Mouse (Mus musculus) naive thymus-derived CD4-positive, alpha-beta T cell, adult 2 months (primary cell): ENCODE measurements around the gene Slc35f2.
A peak's percentile ranks its signal among the peaks of the same experiment; 100 is the strongest.

ENCODE experiments used
- DNase-seq: peaks from one replicate; pipeline ENCODE4 v3.0.0-alpha.2; 2011; ENCODE audit warnings: low read depth

The Slc35f2 gene

DNA sequence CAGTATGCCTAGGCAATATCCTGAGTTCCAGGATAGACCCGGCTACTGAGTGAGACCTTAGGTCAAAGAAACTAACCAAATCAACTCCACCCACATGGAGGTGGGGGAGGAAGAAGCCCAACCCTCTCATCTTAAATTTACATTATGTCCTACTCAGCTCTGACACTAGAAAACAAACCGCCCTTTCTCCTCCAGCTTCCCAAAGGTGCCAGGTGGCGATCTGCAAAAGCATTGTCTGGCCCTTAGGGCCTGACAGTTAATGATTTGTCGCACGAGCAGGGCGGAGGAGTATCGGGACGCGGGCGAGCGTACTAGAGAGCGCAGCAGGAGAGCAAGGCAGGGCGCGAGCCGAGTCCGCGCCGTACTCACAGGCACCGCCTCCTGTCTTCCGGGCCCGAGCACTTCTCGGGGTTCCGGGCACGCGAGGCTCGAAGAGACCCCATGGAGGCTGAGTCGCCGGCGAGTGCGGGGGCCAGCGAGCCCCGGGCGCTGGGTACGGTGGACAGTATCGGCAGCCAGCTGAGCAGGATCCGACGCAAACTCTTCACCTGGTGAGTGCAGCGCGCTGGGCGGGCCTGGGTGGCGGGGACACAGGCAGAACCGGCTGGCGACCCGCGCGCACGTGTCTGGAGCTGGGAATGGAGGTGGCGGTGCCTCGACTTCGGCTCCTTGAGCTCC lies at the start of gene Slc35f2:
Gene Slc35f2, plus strand, starts transcription at position 195 of the 678 bp plus-strand sequence.
- peak; percentile 61 for DNase-seq

DNA sequence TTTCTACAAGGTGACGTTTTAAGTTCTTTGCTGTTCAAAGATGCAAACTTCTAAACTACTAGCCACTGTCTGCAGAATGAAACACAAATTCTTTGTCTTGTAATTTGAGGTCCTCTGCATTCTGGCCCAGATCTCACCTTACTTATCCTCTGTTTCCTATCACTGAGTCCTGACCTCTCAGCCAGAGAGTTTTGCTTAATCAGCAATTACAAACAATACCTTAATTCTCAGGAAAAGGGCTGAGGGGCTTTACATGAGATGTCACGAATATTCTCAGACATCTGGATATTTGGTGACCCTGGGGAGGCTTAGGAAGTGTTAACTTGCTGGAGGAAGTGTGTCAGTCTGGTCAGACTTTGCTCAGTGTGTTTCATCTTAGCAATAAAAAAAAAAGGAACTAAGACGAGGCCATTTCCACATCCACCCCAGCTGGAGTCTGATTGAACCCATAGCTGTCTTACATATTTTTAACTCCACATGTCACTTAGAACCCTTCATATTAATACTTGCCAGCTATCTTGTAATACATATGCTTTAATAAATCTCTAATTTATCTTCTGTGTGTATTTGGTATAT lies 30.4 kb upstream of the Slc35f2 start:
- no peak for DNase-seq

DNA sequence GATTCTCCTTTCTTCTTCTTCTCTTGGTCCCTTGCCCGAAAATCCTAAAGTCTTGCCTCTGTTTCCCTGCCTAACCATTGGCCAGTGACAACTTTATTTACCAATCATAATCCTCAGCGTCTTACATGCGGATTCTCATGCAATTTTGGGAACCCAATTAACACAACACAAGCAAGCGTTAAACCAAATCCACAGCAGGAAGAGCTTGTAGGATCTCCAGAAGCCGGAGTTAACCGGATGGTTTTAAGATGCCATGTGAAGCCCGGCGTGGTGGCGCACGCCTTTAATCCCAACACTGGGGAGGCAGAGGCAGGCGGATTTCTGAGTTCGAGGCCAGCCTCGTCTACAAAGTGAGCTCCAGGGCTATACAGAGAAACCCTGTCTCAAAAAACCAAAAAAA lies 20.9 kb upstream of the Slc35f2 start:
- no peak for DNase-seq

DNA sequence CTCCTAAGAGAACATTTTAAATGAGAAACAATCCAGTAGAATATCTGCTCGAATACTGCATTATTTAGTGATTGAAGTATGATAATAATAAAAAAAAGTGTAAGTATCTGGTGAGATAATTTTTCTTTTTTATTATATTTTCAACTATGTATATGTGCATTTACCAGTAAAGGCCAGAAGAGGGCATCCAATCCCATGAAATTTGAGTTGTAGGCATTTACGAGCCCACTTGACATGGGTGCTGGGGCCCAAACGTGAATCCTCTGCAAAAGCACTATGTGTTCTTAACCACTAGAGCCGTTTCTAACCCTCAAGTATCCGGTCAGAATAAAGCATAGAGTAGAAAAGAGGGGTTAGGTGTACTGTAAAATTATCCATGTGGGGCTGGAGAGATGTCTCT lies 20.4 kb upstream of the Slc35f2 start:
- peak; percentile 52 for DNase-seq

DNA sequence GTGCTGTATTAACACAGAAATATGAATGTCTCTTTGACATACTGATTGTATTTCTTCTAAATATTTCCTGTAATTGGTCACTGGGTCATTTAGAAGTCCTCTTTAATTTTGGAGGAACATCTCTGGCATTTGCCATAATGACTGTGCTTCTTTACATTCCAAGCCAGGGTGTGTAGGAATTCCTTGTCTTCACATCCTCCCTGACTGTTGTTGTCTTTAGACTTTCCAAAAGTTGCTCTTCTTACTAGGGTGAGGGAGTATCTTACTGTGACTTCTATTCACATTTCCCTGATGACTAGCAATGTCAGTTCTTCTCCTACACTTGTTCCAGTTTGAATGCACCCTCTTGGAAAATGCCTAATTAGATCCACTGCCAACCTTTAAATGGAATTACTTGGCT lies 16.5 kb upstream of the Slc35f2 start:
- DNase-seq: no peak

DNA sequence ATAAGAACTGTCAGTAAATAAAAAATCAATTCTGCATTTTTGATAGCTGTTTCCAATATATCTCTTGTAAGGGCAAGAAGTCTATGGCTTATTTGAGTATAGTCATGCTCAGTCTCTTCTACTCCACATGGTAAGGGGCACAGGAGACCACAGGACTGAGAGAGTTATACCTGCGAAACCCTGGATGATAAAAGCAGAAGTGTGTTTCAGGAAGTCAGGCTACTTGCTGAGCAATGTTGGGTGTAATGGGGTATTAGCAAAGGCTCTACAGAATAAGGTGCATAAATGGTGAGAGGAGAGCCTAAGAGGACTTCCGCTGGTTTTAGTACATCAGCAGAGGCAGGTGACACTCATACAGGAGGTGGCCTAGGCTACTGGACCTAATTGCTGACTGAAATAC lies 13.2 kb upstream of the Slc35f2 start:
- DNase-seq: no peak

DNA sequence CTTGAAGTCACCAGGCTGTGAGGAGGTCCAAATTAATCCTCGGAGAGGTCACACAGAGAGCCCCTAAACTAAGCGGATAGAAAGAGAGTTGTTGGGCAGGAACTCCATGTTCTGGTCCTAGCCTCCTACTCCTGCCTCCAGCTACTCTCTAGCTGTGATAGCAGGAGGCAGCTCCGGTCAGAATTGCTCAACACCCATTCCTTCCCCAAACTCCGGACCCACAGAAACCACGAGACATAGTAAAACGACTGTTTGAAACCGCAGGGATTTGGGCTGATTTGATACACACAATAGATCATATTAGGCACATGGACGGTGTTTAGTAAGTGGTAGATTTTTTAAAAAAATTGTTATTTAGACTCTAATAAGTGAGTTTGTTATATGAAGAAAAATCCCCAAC lies 6.6 kb upstream of the Slc35f2 start:
- DNase-seq: no peak

DNA sequence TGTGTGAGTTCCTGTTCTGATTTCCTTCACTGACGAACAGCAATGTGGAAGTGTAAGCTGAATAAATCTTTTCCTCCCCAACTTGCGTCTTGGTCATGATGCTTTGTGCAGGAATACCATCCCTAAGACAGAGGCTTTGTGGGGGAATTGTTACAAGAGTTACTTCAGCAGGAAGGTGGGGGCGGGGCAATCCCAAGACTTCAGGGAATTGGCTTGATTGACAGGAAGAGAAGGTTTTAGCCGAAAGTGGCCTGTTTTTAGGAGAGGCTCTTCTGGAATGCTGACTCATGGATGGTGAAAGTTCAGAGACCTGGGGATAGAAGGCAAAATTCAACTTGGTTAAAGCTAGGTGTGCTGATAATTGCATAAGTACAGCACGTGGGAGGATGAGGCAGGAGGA lies 2.9 kb upstream of the Slc35f2 start:
- DNase-seq: no peak

DNA sequence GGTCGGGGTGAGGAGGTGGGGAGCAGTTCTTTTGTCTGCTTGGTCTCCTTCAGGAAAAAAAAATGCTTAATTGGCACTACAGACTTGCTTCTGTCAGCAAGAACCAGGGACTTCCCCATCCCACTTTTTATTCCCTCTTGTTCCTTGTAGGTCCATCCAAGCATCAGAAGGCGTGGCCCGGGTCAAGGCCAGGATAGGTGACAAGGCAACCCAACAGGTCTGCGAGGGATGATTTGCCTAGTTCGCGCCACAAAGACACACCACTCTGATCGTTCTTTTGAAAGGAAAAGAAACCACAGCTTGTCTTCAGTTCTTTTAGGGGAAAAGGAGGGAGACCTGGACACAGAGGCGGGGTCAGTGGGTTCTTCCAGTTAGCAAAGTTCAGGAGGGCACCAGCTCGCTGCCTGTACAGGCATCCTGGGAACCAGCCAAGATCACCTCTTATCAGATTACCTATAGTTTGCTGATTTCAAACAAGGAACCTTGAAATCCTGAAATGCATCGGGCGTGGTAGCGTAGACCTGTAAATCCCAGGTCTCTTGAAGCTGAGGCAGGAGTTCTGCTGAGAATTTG lies 481 bp upstream of the Slc35f2 start:
- peak; percentile 10 for DNase-seq

DNA sequence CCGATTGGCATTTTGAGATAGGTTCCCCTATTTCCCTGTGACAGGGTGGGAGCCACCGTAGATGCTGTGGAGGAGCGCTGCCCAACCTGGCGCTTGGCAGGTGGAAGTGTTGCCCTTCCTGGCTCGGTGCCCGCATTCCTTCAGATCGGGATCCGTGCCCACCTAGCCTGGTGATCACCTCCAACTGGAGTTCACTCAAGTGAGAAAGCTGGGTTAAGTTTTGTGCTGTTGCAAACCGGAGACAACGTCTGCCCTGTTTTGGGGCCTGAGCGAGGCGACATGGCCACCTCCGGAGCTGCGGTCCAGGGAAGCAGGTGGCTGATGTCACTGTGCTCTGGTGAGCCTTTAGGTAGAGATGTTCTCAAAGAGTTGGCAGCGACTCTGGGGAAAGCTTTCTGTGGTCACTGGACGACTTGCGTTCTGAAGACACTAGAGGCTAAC lies 803 bp downstream of the Slc35f2 start:
- DNase-seq: peak; percentile 33

DNA sequence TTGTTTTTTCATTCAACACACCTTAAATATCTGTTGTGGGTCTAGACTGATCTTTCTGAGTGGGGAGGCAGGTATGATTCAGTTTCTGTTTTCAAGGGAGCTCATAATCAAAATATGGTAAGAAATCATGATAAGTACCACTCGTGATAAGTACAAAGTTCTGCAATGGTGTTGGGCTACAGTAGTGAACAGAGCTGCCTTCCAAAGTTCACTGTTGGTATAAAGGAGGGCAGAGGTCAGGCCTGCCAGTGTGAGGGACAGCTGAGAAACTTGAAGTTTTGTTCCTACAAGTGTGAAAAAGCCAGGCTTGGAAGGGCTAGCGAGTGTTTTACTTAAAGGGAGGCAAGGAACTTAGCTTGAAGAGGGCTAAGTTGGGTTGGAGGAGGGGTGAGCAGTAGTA lies 4.2 kb downstream of the Slc35f2 start:
- no peak for DNase-seq

DNA sequence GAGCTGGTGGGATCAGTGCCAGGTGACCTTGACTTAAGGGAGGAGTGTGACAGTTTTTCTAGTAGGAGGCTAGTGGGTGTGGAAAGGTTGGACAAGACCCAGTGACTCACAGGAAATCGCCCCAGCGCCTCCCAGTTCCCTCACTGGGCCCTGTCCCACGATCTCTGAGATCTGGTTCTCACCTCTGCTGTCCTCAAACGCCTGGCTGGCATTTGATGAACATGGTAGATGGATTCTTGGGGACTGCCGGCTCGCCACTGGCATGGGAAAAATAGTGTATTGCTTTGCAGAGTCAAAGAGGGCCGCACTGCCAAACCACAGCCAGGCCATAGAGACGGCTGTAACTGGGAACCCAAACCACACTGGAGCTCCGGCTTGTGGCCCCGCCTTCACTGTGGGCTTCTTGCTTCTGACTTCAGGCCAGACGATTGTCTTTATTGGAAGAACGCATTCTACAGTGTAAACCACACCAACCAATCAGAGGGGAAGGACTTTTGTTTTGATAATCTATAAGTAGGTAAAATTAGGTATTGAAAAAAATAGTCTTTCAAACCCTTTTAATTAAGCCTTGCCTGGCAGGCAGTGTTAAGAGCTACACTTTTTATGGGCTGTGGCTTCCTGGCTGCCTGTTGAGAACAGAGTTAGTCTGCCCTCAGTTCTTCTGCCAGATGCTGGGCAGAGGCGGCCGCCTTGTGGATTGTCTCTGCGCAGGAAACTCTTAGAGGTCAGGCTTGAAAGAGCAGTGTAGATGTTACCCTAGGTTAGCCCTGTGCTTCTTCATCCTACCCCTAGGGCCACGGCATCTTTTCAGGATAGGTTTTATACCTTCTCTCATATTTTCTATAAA lies 15.4 kb downstream of the Slc35f2 start:
- peak; percentile 43 for DNase-seq

DNA sequence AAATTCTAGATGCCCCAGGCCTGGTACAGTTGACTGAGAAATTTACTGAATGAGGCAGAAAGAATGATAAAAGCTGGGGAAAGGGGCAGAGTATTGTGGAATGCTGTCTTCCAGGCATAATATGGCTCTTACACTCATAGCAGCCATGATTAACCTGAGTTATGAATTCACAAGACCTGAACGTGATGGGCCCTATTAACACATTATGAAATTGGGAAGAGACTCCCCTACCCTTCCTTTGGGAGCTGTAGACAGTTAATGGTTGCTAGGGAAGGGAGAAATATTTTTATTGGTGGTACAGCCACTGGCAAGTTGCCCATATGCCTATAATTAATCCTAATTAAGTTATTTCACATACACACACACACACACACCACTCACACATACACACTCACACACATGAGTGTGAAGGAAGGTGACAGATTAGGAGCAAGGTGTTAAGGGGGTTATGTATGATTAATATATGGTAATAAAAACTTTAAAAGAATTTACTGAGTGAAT lies 22.5 kb downstream of the Slc35f2 start:
- DNase-seq: no peak

DNA sequence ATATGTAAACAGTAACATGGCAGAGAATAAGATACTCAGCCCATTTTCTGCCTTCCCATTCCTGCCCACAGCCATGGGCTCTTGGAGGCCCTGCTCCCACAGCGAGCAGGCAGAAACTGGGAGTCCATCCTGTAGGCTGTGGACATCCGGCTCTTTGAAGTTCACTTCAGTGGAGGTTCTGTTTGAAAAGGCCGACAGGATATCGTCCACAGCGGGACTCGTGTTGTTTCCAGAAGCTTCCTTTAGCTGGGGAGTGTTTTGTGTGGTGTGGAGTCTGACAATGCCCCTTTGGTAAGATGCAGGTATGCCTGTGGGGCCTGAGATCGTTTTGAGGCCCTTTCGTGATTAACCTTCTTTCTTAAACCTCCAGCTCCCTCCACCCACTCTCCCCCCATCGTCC lies 23.2 kb downstream of the Slc35f2 start:
- DNase-seq: no peak

DNA sequence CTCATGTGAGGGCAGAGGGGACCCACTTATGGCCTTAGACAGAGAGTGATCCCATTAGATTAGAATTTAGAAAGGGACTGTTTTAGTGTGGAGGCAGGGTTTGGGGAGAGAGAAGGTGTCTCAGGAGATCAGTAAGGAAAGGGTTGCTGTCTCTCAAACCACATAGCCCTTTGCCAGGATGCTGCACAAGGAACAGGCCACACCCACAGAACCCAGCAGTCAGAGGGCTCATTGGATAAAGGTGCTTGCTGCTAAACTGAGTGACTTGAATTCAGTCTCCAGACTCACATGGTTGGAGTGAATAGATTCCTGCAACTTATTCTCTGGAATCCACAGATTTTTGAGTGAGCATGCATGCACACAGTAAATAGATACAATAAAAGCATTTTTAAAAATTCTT lies 24.0 kb downstream of the Slc35f2 start:
- DNase-seq: no peak

DNA sequence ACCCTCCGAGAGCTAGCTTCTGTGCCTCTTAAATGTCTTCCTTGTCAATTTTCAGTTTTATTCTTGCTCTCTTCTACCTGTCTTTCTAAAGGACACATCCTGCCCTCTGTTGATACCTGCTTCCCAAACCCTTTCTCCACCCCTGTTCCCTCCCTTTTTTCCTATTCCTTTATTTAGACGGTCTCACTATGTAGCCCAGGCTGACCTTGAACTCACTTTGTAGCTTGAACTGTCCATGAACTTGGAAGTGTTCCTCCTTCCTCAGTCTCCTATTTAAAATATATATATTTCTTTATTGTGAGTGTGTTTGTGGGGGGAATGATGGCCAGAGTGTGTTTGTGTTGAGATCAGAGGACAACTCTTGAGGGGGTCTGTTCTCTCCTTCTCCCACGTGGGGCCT lies 25.0 kb downstream of the Slc35f2 start:
- no peak for DNase-seq

DNA sequence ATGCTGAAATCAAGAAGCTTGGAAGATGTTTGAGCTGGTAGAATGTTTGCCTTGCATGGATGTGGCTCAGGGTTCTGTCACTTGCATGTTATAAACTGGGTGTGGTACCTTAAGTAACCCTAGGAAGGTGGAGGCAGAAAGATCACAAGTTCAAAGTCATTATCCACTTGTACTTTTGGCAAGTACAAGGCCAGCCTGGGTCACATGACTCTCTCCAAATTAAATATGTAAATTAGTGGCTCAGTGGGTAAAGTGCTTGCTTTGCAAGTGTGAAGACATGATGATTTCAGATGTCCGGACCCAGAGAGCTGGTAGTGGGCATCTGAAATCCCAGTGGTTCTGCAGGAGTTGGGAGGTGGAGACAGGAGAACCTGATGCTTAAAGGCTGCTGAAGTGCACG lies 25.8 kb downstream of the Slc35f2 start:
- DNase-seq: no peak

DNA sequence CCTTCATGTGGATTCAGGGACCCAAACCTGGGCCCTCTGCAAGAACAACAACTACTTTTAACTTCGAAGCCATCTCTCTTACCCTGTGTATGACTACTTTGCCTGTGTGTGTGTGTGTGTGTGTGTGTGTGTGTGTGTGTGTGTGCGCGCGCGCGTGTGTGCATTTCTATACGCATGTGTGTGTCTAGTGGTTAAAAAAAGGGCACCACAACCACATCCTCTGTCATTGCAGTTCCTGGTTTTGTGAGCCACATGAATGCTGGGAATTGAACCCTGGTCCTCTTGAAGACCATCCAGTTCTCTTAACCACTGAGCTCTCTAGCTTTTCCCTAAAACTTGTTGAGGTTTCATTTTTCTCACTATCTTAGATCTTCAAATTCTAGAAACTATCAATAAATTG lies 31.6 kb downstream of the Slc35f2 start:
- DNase-seq: peak; percentile 36

DNA sequence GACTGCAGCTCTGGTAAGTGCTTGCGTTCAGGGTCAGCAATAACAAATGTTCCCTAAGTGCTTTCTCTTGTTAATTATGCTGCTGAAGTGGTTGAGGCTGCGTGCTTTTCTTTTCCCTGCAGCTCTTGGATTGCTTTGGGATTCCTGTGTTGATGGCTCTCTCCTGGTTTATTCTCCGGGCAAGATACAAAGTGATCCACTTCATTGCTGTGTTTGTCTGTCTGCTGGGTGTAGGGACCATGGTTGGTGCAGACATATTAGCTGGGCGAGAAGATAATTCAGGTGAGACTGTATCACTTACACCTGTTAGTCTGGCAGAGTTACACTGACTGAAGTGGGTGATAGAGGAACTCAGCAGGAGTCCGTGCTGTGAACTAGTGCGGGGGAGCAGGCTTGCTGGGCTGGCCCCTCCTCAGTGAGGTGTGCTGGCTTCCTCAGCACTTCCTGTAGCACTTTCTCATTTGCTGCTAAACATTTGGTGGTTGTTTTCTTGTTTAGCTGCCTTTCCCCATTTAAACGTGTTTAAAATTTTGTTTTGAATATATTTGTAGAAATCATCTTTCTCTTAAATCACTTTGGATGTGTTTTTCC lies 35.3 kb downstream of the Slc35f2 start:
- peak; percentile 44 for DNase-seq

DNA sequence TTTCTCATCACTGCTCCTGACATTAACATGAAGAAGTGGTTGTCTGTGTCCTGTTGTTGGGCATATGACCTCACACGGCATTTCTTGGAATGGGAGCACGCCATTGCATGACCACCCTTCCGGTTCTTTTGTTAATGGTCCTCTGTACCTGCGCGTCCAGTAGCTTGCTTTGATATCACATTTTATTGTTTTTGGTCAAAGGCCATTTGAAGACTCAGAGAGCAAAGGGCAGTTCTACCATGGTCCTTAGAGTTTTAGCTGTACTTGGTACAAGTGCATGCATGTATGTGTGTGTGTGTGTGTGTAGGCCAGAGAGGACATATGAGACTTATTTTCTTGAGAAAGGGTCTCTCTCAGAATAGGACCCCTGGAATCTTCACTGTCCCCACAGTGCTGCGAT lies 42.1 kb downstream of the Slc35f2 start:
- no peak for DNase-seq

DNA sequence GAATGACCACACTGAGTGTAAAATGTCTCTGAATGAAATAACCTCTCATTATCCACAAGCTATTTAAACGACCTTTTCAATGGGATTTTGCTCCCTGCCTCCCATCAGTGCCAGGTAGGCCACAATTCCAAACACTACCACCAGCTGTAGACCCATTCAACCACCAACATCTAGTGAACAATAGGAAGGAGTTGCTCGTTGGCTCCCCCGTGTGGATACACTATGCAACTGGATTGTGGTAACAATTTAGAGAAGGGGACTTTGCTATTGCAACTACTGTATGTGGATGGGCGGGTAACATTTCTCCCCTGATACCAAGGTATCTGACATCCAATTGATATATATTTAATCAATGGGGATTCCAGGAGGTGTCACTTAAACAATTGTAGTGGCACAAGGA lies 47.4 kb downstream of the Slc35f2 start:
- peak; percentile 71 for DNase-seq

DNA sequence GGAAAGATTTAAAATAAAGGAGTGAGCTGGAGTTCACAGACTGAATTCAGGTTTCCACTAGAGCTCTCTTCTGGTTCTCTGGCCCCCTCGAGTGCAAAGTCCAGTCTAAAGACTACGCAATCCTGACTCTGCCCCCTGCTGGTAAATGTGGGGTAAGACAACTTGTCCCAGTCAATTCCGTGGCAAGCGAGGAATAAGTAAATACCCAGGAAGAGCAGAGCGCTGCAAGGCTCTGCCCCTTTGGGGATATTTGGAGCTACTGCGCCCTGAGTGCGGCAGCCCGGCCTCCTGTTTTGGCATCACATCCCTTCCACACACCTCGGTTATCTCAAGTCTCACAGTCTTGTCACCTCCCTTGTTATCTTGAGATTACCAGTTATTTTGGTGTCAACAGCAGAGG lies 54.0 kb downstream of the Slc35f2 start:
- DNase-seq: peak; percentile 49
